Mouse (Mus musculus) adrenal gland, postnatal 10 days (tissue): Measurements from ENCODE around the gene Pdlim7. TPM values are rescaled to one million over a fixed set of nuclear protein-coding genes. Genes with fewer than 3 reads are reported as not detected.
A peak's percentile ranks its signal among the peaks of the same experiment; 100 is the strongest.

Experiments used
- DNase-seq: peaks from one replicate; pipeline ENCODE4 v3.0.0; 2021; ENCODE audit warnings: mixed read lengths
- total RNA-seq, 2 experiments: library from RNA; stranded (reverse); gene quantifications; 2 replicates each; pipeline ENCODE4 v1.2.3; 2021

The Pdlim7 gene
- total RNA-seq, 2 experiments from 2014 or later = 31.6 to 39.4 TPM

- DNase-seq = peak; percentile 52
These were observed 26.4 kb downstream of the Pdlim7 start for GRCm38 (mm10) chr13:55486916-55487577.

- peak; percentile 39 for DNase-seq
These were observed 27.3 kb downstream of the Pdlim7 start for GRCm38 (mm10) chr13:55486029-55486794.

- DNase-seq = no peak
These were observed 28.9 kb downstream of the Pdlim7 start for GRCm38 (mm10) chr13:55484520-55485088.

- no peak for DNase-seq
These were observed 29.9 kb downstream of the Pdlim7 start for GRCm38 (mm10) chr13:55483593-55483992.

GRCm38 (mm10) chr13:55483071-55483470 is 30.4 kb downstream of the Pdlim7 start:
- DNase-seq = no peak

- peak; percentile 68 for DNase-seq
These were observed 30.9 kb downstream of the Pdlim7 start for GRCm38 (mm10) chr13:55482542-55482941.

GRCm38 (mm10) chr13:55479929-55480328 is 33.5 kb downstream of the Pdlim7 start:
- DNase-seq = no peak

- DNase-seq = no peak
These were observed 34.5 kb downstream of the Pdlim7 start for GRCm38 (mm10) chr13:55479008-55479407.

GRCm38 (mm10) chr13:55478036-55478435 is 35.4 kb downstream of the Pdlim7 start:
- peak; percentile 58 for DNase-seq

GRCm38 (mm10) chr13:55477492-55477891 is 36.0 kb downstream of the Pdlim7 start:
- DNase-seq = no peak

- DNase-seq = no peak
These were observed 37.2 kb downstream of the Pdlim7 start for GRCm38 (mm10) chr13:55476256-55476655.

GRCm38 (mm10) chr13:55475750-55476149 is 37.7 kb downstream of the Pdlim7 start:
- no peak for DNase-seq

GRCm38 (mm10) chr13:55474621-55475069 is 38.8 kb downstream of the Pdlim7 start:
- no peak for DNase-seq

GRCm38 (mm10) chr13:55473961-55474360 is 39.5 kb downstream of the Pdlim7 start:
- DNase-seq = no peak

GRCm38 (mm10) chr13:55473076-55473831 is 40.2 kb downstream of the Pdlim7 start:
- DNase-seq = peak; percentile 25

GRCm38 (mm10) chr13:55472132-55473022 is 41.1 kb downstream of the Pdlim7 start:
- DNase-seq = peak; percentile 62

- DNase-seq = no peak
These were observed 41.7 kb downstream of the Pdlim7 start for GRCm38 (mm10) chr13:55471819-55472131.

GRCm38 (mm10) chr13:55471156-55471818 is 42.2 kb downstream of the Pdlim7 start:
- peak; percentile 91 for DNase-seq

GRCm38 (mm10) chr13:55470372-55470771 is 43.1 kb downstream of the Pdlim7 start:
- DNase-seq = peak; percentile 65

GRCm38 (mm10) chr13:55468851-55469560 is 44.5 kb downstream of the Pdlim7 start:
- peak; percentile 80 for DNase-seq
